Comparison of ENCODE assay signal across 7 mouse cellular contexts in the genomic region with DNA sequence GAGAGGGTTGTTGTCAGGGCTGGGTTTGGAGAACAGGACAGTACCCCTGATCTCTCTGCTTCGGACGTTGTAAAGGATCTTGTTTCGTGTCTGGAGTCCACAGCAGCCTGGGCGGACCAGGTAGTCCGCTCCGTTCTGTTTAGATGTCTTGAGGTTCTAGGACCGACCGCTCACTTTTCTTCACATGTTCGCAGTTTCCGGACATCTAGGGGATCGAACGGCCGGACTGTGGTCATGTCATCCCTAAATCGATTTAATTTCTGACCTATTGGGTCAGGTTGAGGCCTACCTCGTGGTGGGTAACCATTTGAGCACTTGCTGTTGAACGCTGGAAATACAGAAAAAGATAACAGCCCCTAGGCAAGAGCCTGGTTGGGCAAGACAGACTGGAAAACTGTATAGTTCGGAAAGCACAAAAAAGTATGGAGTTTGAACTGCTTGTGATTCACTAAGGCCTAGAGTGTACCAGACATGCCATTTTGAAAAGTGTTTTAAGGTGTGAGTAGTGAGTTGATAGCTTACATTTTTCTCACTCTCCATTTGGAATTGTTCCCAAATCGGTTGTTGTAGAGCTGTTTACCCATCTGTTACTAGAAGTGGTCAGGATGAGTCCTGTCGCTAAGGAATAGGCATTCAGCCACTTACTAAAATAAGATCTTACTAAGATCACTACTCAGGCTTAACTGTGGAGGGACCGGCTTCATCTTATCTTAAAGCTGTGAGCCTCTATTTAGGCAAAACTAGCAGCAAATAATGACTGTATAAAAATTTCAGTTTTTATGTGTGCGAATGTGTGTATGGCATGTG. TPM values are rescaled to one million over a fixed set of nuclear protein-coding genes. Genes with fewer than 3 reads are reported as not detected.
A peak's percentile ranks its signal among the peaks of the same experiment; 100 is the strongest.
DNase-seq lines count a peak whose midpoint lies in the region; ATAC-seq and TF ChIP-seq lines count a peak whose summit lies in the region.

No protein-coding gene starts in this region.

- no peaks in the 10 kb centered on the region for H3K9me3 ChIP-seq in liver, embryonic 13.5 days (replicated peaks)

- H3K4me2 ChIP-seq in liver, embryonic 13.5 days, result peak overlapping the region; percentile 75

- H3K27me3 ChIP-seq in testis, adult 2 months (ENCODE audit: control insufficient read depth, insufficient read depth, low read length), result no peaks in the 10 kb centered on the region
- H3K27me3 ChIP-seq in liver, embryonic 13.5 days, result no peaks in the 10 kb centered on the region

- peak overlapping the region; percentile 87 for H3K27ac ChIP-seq in testis, adult 2 months (ENCODE audit: control insufficient read depth, insufficient read depth, low read depth, low read length)
- H3K27ac ChIP-seq in liver, embryonic 13.5 days, result peak overlapping the region; percentile 56

- ATAC-seq in erythroid progenitor cell, adult 5-6 weeks (replicated peaks; ENCODE audit: low FRiP score, poor library complexity, severe bottlenecking), result peak; percentile 59
- ATAC-seq in liver, embryonic 13.5 days (ENCODE audit: low read depth), result peak; percentile 30

- no peaks in the 10 kb centered on the region for H3K36me3 ChIP-seq in testis, adult 2 months (ENCODE audit: control insufficient read depth, insufficient read depth, low read length)
- 0 out of 2 replicates have a peak, but pooled peaks cover 3% of the 10 kb centered on the region for H3K36me3 ChIP-seq in liver, embryonic 13.5 days

- peaks cover 2% of the 10 kb centered on the region for H3K4me1 ChIP-seq in testis, adult 2 months (ENCODE audit: control insufficient read depth, insufficient read depth, low read length)
- H3K4me1 ChIP-seq in liver, embryonic 13.5 days (replicated peaks), result peaks cover 17% of the 10 kb centered on the region

- H3K9ac ChIP-seq in liver, embryonic 13.5 days, result peak overlapping the region; percentile 79

- TF ChIP-seq POLR2A in testis, adult 2 months (IDR thresholded peaks at IDR 0.05; ENCODE audit: control insufficient read depth, low read depth, low read length), result no peak

- H3K4me3 ChIP-seq in testis, adult 2 months (ENCODE audit: control insufficient read depth, low read depth, low read length), result peak overlapping the region; percentile 99
- H3K4me3 ChIP-seq in liver, embryonic 13.5 days (replicated peaks), result peak overlapping the region; percentile 74

- TF ChIP-seq CTCF in testis, adult 2 months (IDR thresholded peaks at IDR 0.05; ENCODE audit: control insufficient read depth, insufficient read depth, insufficient replicate concordance, low read depth, low read length), result no peak

- 8% methylated on average over 21 of the region's 21 CpGs for WGBS in liver, embryonic 13.5 days (ENCODE audit: insufficient replicate concordance)

- no peak for DNase-seq in testis, postnatal 14 days (ENCODE audit: low spot score)
- DNase-seq in liver, embryonic 13.5 days, result no peak
- DNase-seq in right cerebral cortex, postnatal 25 days, result no peak
- DNase-seq in layer of hippocampus, postnatal 14 days (ENCODE audit: low spot score in 2 of 2), result no peak
- DNase-seq in adrenal gland, postnatal 25 days, result no peak

RNA-seq across cellular contexts. Expression of a gene that starts 15.3 kb away (rescaled TPM):
- polyA plus RNA-seq in testis, adult 2 months (2012; rRNA removed), result 0.32 and 0.90 TPM in 2 replicates
- total RNA-seq in erythroid progenitor cell, adult 5-6 weeks (2015; ENCODE audit: low replicate concordance), result 0.36 TPM in 1 of 2 replicates, not detected in the other
- total RNA-seq in erythroid progenitor cell, adult 5-6 weeks (2017; ENCODE audit: low replicate concordance), result not detected in 2 replicates
- polyA plus RNA-seq in liver, embryonic 13.5 days (2015; fragmentation: Nextera tagmentation; extraction: Ambion mirVana), result 0.37 and 0.41 TPM in 2 replicates
- 100 to 1,000 TPM; 172 to 176 TPM for total RNA-seq in layer of hippocampus, postnatal 14 days (2021)
- 1.6 and 3.3 TPM in 2 replicates for total RNA-seq in adrenal gland, postnatal 25 days (2021)

RNA-seq across cellular contexts. Expression of a gene that starts 42.7 kb away (rescaled TPM):
- 0.12 TPM in 1 of 2 replicates, not detected in the other for polyA plus RNA-seq in testis, adult 2 months (2012; rRNA removed)
- 1.3 TPM in 1 of 2 replicates, not detected in the other for total RNA-seq in erythroid progenitor cell, adult 5-6 weeks (2015; ENCODE audit: low replicate concordance)
- not detected in 2 replicates for total RNA-seq in erythroid progenitor cell, adult 5-6 weeks (2017; ENCODE audit: low replicate concordance)
- polyA plus RNA-seq in liver, embryonic 13.5 days (2015; fragmentation: Nextera tagmentation; extraction: Ambion mirVana), result 0.16 TPM in 1 of 2 replicates, not detected in the other
- under 1 TPM; 0.39 to 0.45 TPM for total RNA-seq in layer of hippocampus, postnatal 14 days (2021)
- total RNA-seq in adrenal gland, postnatal 25 days (2021), result not detected in 2 replicates

Comparison
In these comparisons a context has a peak if more than half of its experiments do, and no peak if none do; other contexts are left out.
1. RNA of a gene that starts 15.3 kb away (total RNA-seq): 172 to 176 TPM in layer of hippocampus, postnatal 14 days; 1.6 to 3.3 TPM in adrenal gland, postnatal 25 days and 0.36 TPM in erythroid progenitor cell, adult 5-6 weeks; every median in the first group is over 10 times any median in the second.